Mouse (Mus musculus): ENCODE measurements around the gene Zfp558. TPM values are rescaled to one million over a fixed set of nuclear protein-coding genes. Genes with fewer than 3 reads are reported as not detected.

Gene Zfp558
- polyA plus RNA-seq (2012): 0.40 and 0.60 TPM in 2 replicates

GRCm38 (mm10) chr9:18478168-18478567 is at the start of gene Zfp558, which contains the start of gene Mbd3l1:
Gene Zfp558, minus strand, starts transcription at chr9:18478268.
Gene Mbd3l1, plus strand, starts transcription at chr9:18478359.

GRCm38 (mm10) chr9:18430354-18430753 is 47.7 kb downstream of the Zfp558 start, which contains the start of gene Mbd3l2:
Gene Mbd3l2, plus strand, starts transcription at chr9:18430654.

Other genes starting within 250 kb of the Zfp558 start
- 2.3 and 3.7 TPM in 2 replicates for gene Chordc1, start 186.1 kb downstream of the Zfp558 start, polyA plus RNA-seq (2012)
- not detected in 2 replicates for gene Naalad2, start 75.3 kb downstream of the Zfp558 start, polyA plus RNA-seq (2012)
- not detected in 2 replicates for gene Ubtfl1, start 73.8 kb downstream of the Zfp558 start, polyA plus RNA-seq (2012)
- not detected in 2 replicates for gene Mbd3l2, start 47.6 kb downstream of the Zfp558 start, polyA plus RNA-seq (2012)
- gene Mbd3l1, start 91 bp upstream of the Zfp558 start, polyA plus RNA-seq (2012): not detected in 2 replicates
- gene Muc16, start 196.3 kb upstream of the Zfp558 start, polyA plus RNA-seq (2012): not detected in 2 replicates

Data from megakaryocyte-erythroid progenitor cell, adult 5 weeks (primary cell).